Mouse (Mus musculus): Measurements from ENCODE around the gene Tmcc3.

The Tmcc3 gene

GRCm38 (mm10) chr10:94426921-94427270, 115.1 kb downstream of the Tmcc3 start:
- no peak for DNase-seq

- DNase-seq, result peak; percentile 59
These were observed 116.6 kb downstream of the Tmcc3 start for GRCm38 (mm10) chr10:94428186-94428942.

- DNase-seq, result no peak
These were observed 118.8 kb downstream of the Tmcc3 start for GRCm38 (mm10) chr10:94430566-94430965.

GRCm38 (mm10) chr10:94432933-94433332, 121.2 kb downstream of the Tmcc3 start:
- DNase-seq, result no peak

GRCm38 (mm10) chr10:94433901-94434300, 122.2 kb downstream of the Tmcc3 start:
- DNase-seq, result no peak

GRCm38 (mm10) chr10:94442725-94443124, 131.0 kb downstream of the Tmcc3 start:
- no peak for DNase-seq

GRCm38 (mm10) chr10:94443453-94443852, 131.7 kb downstream of the Tmcc3 start:
- no peak for DNase-seq

- no peak for DNase-seq
These were observed 133.4 kb downstream of the Tmcc3 start for GRCm38 (mm10) chr10:94445192-94445591.

GRCm38 (mm10) chr10:94446379-94447008, 134.7 kb downstream of the Tmcc3 start:
- peak; percentile 17 for DNase-seq

GRCm38 (mm10) chr10:94449676-94450075, 137.9 kb downstream of the Tmcc3 start:
- no peak for DNase-seq

GRCm38 (mm10) chr10:94450781-94451180, 139.0 kb downstream of the Tmcc3 start:
- no peak for DNase-seq

- DNase-seq, result no peak
These were observed 145.7 kb downstream of the Tmcc3 start for GRCm38 (mm10) chr10:94457454-94457853.

- DNase-seq, result no peak
These were observed 146.9 kb downstream of the Tmcc3 start for GRCm38 (mm10) chr10:94458690-94459089.

GRCm38 (mm10) chr10:94461378-94461777, 149.6 kb downstream of the Tmcc3 start:
- DNase-seq, result no peak

GRCm38 (mm10) chr10:94461871-94462270, 150.1 kb downstream of the Tmcc3 start:
- no peak for DNase-seq

GRCm38 (mm10) chr10:94462386-94463064, 150.8 kb downstream of the Tmcc3 start:
- no peak for DNase-seq

- no peak for DNase-seq
These were observed 151.7 kb downstream of the Tmcc3 start for GRCm38 (mm10) chr10:94463410-94463809.

- DNase-seq, result no peak
These were observed 153.9 kb downstream of the Tmcc3 start for GRCm38 (mm10) chr10:94465646-94466045.

GRCm38 (mm10) chr10:94466313-94466712, 154.6 kb downstream of the Tmcc3 start:
- DNase-seq, result peak; percentile 41

- no peak for DNase-seq
These were observed 159.7 kb downstream of the Tmcc3 start for GRCm38 (mm10) chr10:94471487-94471886.

- DNase-seq, result no peak
These were observed 161.8 kb downstream of the Tmcc3 start for GRCm38 (mm10) chr10:94473501-94473900.

- no peak for DNase-seq
These were observed 162.4 kb downstream of the Tmcc3 start for GRCm38 (mm10) chr10:94474185-94474584.

GRCm38 (mm10) chr10:94477366-94478225, 165.8 kb downstream of the Tmcc3 start:
- no peak for DNase-seq
